Mouse (Mus musculus) kidney, adult 2 months (tissue): ENCODE measurements around the gene Pfn3.
"Not testable (repeated sequence)": the region's sequence is repeated elsewhere in the genome, so short reads cannot be mapped to it uniquely, and the experiment has no call there.

Source experiments
- CTCF ChIP-seq: fragments of 200-500 bp; conservative IDR thresholded peaks from 2 replicates; pipeline ENCODE4 v1.5.1; 2011; ENCODE audit warnings: low read depth, mild to moderate bottlenecking, control low read depth, low read length, moderate library complexity, mixed read lengths; ENCODE audit not compliant: insufficient read depth, insufficient read length
- POLR2A ChIP-seq: fragments of 200-500 bp; IDR thresholded peaks from one replicate; pipeline ENCODE4 v1.6.1; 2011; ENCODE audit warnings: low read depth, low read length, control low read depth

DNA sequence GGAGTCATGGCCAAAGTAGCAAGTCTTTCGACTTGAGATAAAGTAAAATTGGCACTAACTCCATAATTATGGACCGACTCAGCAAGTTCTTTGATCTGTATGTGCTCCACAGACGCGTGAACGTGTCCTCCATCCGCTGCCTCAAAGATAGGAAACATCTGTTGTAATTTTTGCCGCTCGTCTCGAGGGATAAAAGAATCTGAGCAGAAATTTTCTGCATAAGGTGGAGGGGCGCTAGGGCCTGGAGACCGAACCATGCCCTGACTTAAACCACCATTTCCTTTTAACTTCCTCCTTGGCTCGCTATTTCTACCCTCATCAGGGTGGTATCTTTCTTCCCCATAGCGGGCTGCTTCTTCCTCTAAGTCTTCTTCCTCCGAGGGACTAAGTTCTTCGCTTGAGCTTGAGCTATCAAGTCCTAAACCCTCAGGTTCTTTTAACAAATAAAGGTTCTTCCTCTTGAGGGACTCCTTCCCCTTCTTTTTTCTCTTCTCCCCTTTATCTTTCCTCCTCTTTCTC lies 22.1 kb upstream of the Pfn3 start:
- not testable (repeated sequence) for TF ChIP-seq CTCF, POLR2A
